Mouse (Mus musculus) embryo, embryonic 11 days (tissue): Measurements from ENCODE around the gene Ovol1.
A peak's percentile ranks its signal among the peaks of the same experiment; 100 is the strongest.

Source experiments
- DNase-seq: peaks from one replicate; pipeline ENCODE4 v3.0.0-alpha.2; 2015

Gene Ovol1

GRCm38 (mm10) chr19:5568470-5569140 lies 8.2 kb upstream of the Ovol1 start:
- DNase-seq, result peak; percentile 92

- peak; percentile 92 for DNase-seq
Observed at GRCm38 (mm10) chr19:5567534-5568469, 7.4 kb upstream of the Ovol1 start, which contains the start of gene Ap5b1. Gene Ap5b1 (plus strand): TSS chr19:5568025.

- DNase-seq, result no peak
Observed at GRCm38 (mm10) chr19:5567180-5567533, 6.7 kb upstream of the Ovol1 start.

GRCm38 (mm10) chr19:5566316-5566715 lies 5.9 kb upstream of the Ovol1 start:
- DNase-seq, result no peak

- DNase-seq, result no peak
Observed at GRCm38 (mm10) chr19:5562776-5563175, 2.3 kb upstream of the Ovol1 start.

GRCm38 (mm10) chr19:5561886-5562285 lies 1.4 kb upstream of the Ovol1 start:
- no peak for DNase-seq

GRCm38 (mm10) chr19:5561252-5561790 lies 875 bp upstream of the Ovol1 start:
- no peak for DNase-seq

- DNase-seq, result peak; percentile 25
Observed at GRCm38 (mm10) chr19:5559631-5560456, 602 bp downstream of the Ovol1 start.

GRCm38 (mm10) chr19:5559229-5559628 lies 1.2 kb downstream of the Ovol1 start:
- DNase-seq, result no peak

GRCm38 (mm10) chr19:5558770-5559169 lies 1.7 kb downstream of the Ovol1 start:
- no peak for DNase-seq

GRCm38 (mm10) chr19:5558169-5558568 lies 2.3 kb downstream of the Ovol1 start:
- no peak for DNase-seq

- no peak for DNase-seq
Observed at GRCm38 (mm10) chr19:5554212-5554611, 6.2 kb downstream of the Ovol1 start.

GRCm38 (mm10) chr19:5553802-5554201 lies 6.6 kb downstream of the Ovol1 start:
- DNase-seq, result no peak

- no peak for DNase-seq
Observed at GRCm38 (mm10) chr19:5547471-5548056, 12.9 kb downstream of the Ovol1 start.

GRCm38 (mm10) chr19:5544031-5544430 lies 16.4 kb downstream of the Ovol1 start:
- DNase-seq, result no peak

- DNase-seq, result no peak
Observed at GRCm38 (mm10) chr19:5543362-5543761, 17.1 kb downstream of the Ovol1 start.

GRCm38 (mm10) chr19:5538786-5539185 lies 21.7 kb downstream of the Ovol1 start:
- DNase-seq, result no peak

GRCm38 (mm10) chr19:5532520-5532919 lies 27.9 kb downstream of the Ovol1 start:
- DNase-seq, result no peak

GRCm38 (mm10) chr19:5530138-5530524 lies 30.3 kb downstream of the Ovol1 start:
- DNase-seq, result no peak

GRCm38 (mm10) chr19:5529325-5530137 lies 30.9 kb downstream of the Ovol1 start:
- DNase-seq, result peak; percentile 95

GRCm38 (mm10) chr19:5525204-5525603 lies 35.2 kb downstream of the Ovol1 start:
- DNase-seq, result no peak

- DNase-seq, result no peak
Observed at GRCm38 (mm10) chr19:5518721-5519120, 41.7 kb downstream of the Ovol1 start.
